Mouse (Mus musculus) hindbrain, embryonic 15.5 days (tissue): ENCODE measurements around the gene Mrgprd. TPM values are rescaled to one million over a fixed set of nuclear protein-coding genes. Genes with fewer than 3 reads are reported as not detected.

Source experiments
- ATAC-seq: fragments of 200-750 bp; cut with Nextera tagmentation; 2 replicates; pipeline ENCODE4 v1.8.0; 2017; ENCODE audit warnings: low read depth, moderate number of reproducible peaks, moderate TSS enrichment; ENCODE audit not compliant: low FRiP score
- H3K27ac ChIP-seq: fragments of 300-500 bp; sonication (generic); replicated peaks from 2 replicates; pipeline ENCODE4 v1.5.1; 2015; ENCODE audit warnings: mild to moderate bottlenecking, inconsistent platforms
- H3K27me3 ChIP-seq: fragments of 300-500 bp; sonication (generic); 2 replicates; pipeline ENCODE4 v1.6.1; 2015; ENCODE audit warnings: control low read depth, inconsistent platforms
- H3K36me3 ChIP-seq: fragments of 300-500 bp; sonication (generic); 2 replicates; pipeline ENCODE4 v1.6.1; 2015; ENCODE audit warnings: control low read depth, inconsistent platforms
- H3K4me1 ChIP-seq: fragments of 300-500 bp; sonication (generic); replicated peaks from 2 replicates; pipeline ENCODE4 v1.6.1; 2015; ENCODE audit warnings: control low read depth, inconsistent platforms
- H3K4me2 ChIP-seq: fragments of 300-500 bp; sonication (generic); 2 replicates; pipeline ENCODE4 v1.6.1; 2015; ENCODE audit warnings: moderate library complexity, mild to moderate bottlenecking, inconsistent platforms
- H3K4me3 ChIP-seq: fragments of 300-500 bp; sonication (generic); 2 replicates; pipeline ENCODE4 v1.5.1; 2015; ENCODE audit warnings: mild to moderate bottlenecking, inconsistent platforms
- H3K9ac ChIP-seq: fragments of 300-500 bp; sonication (generic); 2 replicates; pipeline ENCODE4 v1.6.1; 2015; ENCODE audit warnings: inconsistent platforms
- H3K9me3 ChIP-seq: fragments of 300-500 bp; sonication (generic); 2 replicates; pipeline ENCODE4 v1.6.1; 2016; ENCODE audit warnings: control low read depth, inconsistent platforms
- WGBS: fragments of 180-500 bp; shearing (Covaris S2); methylation state at CpG from one replicate; pipeline ENCODE4 v1.1.7; 2015; 5-methylcytosine and 5-hydroxymethylcytosine counted together
- polyA plus RNA-seq: library from polyadenylated mRNA; unstranded; fragments of >200 nt; fragmentation: Nextera tagmentation; extraction: Ambion mirVana; gene quantifications from 2 replicates; pipeline ENCODE4 v1.2.1, GENCODE M21; 2015

Mrgprd gene
- polyA plus RNA-seq, 1 experiment from 2014 or later = not detected

DNA sequence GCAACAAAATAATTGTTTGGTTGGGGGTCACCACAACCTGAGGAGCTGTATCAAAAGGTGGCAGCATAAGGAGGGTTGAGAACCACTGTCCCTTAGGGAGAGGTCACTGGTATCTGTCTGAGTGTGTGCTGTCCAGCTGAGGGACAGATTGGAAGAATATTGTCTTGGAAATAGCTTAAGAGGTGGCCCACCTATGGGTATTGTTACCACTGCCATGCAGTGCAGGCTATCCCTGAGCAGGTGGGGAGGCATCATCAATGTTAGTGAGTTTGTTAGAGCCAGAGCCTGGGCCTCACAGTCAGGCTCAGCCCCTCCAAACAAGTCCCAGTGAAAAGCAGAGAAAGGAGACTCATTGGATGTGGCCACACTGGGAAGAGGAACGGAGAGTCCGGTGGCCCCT lies 22.8 kb upstream of the Mrgprd start:
- no peak overlapping the region for H3K4me3 ChIP-seq
- no peak for ATAC-seq
- H3K27ac ChIP-seq = no peak overlapping the region
- no peak overlapping the region for H3K9ac ChIP-seq
- H3K36me3 ChIP-seq = no peaks in the 10 kb centered on the region
- 91% methylated on average over 2 of the region's 2 CpGs for WGBS
- no peaks in the 10 kb centered on the region for H3K4me1 ChIP-seq
- H3K9me3 ChIP-seq = no peaks in the 10 kb centered on the region
- H3K27me3 ChIP-seq = no peaks in the 10 kb centered on the region
- no peak overlapping the region for H3K4me2 ChIP-seq

DNA sequence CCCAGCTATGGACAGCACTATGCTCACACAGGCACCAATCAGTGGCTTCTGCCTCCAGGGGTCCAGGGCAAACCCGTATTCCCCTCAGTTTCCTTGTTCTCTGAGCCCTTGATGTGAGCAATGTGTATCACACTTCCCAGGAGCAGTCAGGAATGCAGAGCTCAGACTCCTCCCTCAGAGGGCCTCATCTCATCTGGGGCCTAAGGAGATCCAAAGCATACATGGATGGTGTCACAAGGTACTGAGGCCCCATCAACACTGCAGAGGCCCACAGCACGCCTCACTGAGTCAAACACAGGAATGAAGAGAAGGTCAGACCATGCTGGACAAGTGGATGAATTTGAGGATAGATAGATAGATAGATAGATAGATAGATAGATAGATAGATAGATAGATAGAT lies 21.9 kb upstream of the Mrgprd start:
- Histone ChIP-seq H3K27ac (no peak overlapping the region), H3K9me3 (no peaks in the 10 kb centered on the region), H3K4me2 (no peak overlapping the region), H3K4me1 (no peaks in the 10 kb centered on the region), H3K4me3 (no peak overlapping the region), H3K27me3 (no peaks in the 10 kb centered on the region), H3K36me3 (no peaks in the 10 kb centered on the region), H3K9ac (no peak overlapping the region)
- WGBS = 75% methylated on average over 2 of the region's 2 CpGs
- ATAC-seq = no peak

DNA sequence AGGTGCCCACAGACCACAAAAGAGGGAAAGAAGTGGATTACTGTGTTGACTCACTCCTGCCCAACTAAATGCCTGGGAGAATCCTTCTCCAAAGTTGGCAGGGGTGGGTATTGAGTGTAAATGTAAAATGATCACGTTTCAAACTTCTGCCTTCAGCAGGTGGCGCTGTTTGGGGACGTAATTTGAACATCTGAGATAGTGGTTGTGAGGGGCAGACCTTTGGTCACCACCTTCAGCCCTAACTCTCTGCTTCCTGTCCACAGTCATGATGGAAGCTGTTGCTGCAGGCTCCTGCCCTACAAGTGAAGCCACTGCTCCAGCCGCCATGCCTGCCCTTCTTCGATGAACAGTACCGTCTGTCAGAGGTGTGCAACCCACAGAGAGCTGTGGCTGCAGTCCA lies 20.8 kb upstream of the Mrgprd start:
- Histone ChIP-seq H3K4me3 (no peak overlapping the region), H3K9ac (no peak overlapping the region)
- no peak for ATAC-seq

DNA sequence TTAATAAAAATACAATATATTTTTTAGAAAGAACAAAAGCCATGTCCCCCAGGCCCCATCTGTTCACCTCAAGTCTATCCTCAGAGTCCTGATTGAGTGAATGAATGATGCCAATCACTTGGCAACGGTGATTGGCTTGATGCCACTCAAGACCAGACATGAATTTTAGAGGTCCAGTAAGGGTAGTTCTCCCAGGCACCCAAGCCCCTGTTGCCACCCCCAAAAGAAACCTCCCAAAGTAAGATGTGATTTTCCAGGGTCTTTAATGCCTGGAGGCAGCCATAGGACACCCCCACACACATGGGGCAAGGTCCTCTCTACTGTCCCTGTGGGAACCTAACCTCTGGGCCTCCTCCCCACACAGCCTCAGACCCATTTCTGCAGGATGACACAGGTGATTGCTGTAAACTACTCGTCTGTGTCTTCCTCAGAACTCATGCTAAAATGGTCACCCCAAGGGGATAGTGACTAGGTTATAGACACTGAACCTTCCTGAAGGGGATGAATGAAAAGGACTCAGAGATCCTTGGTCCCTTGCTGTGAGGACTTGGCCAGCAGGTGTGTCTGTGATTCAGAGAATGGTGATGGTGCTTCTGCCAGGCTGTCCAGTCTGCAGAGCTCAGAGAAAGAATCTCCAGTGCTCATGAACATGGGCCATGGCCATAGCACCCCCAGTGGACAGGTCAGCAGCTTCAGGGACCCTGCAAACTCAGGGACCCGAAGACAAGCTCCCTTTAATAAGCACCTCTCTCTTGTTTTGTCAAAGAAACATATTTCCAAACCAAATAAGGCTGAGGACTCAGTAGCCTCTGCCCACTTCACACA lies 15.8 kb upstream of the Mrgprd start:
- H3K4me1 ChIP-seq = peaks cover 7% of the 10 kb centered on the region; the same call in 1 of the 2 replicates
- ATAC-seq = no peak
- H3K36me3 ChIP-seq = no peaks in the 10 kb centered on the region
- no peak overlapping the region for H3K4me2 ChIP-seq
- H3K9me3 ChIP-seq = no peaks in the 10 kb centered on the region
- H3K27me3 ChIP-seq = no peaks in the 10 kb centered on the region
- WGBS = 66% methylated on average over 3 of the region's 3 CpGs
- H3K9ac ChIP-seq = no peak overlapping the region
- H3K4me3 ChIP-seq = no peak overlapping the region
- H3K27ac ChIP-seq = no peak overlapping the region

More for the DNA sequence above, 20.8 kb upstream of the Mrgprd start:
- WGBS = 37% methylated on average over 6 of the region's 6 CpGs
- Histone ChIP-seq H3K27me3 (no peaks in the 10 kb centered on the region), H3K27ac (no peak overlapping the region), H3K4me2 (no peak overlapping the region), H3K9me3 (no peaks in the 10 kb centered on the region), H3K4me1 (no peaks in the 10 kb centered on the region), H3K36me3 (no peaks in the 10 kb centered on the region)

DNA sequence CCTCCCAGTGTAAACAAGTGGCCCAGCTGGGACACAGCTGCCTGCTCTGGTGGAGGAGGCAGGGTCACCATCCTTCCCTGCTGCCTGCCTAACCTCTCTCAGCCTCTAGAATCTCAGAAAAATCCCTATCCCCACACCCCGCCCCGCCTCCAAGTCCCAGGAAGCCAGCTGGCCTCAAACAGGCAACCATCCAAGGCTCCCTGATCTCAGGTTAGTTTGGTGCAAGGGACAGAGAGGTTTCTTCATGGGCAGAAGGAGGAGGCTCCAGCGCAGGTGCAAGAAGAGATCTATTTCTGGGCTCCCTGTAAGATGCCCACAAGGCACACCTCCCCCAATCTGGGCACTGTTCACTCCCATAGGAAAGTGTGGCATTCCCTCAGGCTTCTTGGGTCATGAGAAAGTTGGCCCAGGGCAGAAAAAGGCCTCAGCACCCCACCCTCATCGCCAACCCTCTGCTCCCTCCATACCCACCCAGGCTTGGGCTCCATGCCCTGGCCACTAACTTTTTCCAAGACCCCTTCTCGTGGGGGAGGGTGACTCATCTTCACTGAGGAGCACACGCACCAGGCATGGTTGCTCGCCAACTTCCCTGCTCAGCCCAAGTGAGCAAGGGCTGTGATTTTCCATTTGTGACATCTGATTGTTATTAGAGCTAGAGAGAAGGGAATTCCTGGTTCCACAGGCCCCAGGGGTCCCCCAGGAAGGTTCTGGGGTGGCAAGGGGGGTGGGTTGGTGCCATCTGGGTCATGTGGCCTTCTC lies 14.9 kb upstream of the Mrgprd start:
- WGBS = 71% methylated on average over 7 of the region's 7 CpGs

DNA sequence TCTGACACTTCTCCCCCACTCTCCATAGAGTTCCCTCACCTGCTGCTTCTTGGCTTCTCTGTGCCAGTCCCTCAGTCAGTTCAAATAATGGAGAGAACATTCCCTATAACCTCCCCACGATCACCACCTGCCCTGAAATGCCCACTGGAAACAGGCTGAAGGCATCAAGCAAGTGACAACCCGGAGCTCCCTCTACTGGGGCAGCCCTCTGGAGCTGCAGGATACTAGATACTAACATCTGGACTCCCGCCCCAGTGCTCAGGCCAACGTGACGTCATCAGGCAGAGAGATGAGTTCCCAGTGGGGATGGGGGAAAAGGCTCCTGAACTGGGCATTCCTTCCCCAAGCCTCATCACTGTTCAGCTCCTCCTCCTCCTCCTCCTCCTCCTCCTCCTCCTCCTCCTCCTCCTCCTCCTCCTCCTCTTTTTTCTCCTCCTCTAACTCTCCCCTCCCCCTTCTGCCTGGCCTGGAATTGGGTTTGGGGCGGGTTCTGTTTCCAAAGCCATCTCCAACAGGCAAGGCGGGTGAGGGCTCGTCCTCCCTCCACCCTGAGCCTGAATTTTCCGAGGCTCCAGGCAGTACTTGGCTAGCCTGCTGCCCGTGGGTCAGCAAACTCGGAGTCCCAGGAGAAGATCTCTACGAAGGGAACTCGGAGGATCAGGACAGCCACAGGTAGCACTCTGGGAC lies 14.2 kb upstream of the Mrgprd start, which contains the start of gene Mrgprf:
TSS of gene Mrgprf (plus strand) at position 508 of the 687 bp plus-strand sequence.
- Histone ChIP-seq H3K27me3 (no peaks in the 10 kb centered on the region), H3K4me2 (no peak within 1 kb of the TSS), H3K4me1 (peaks cover 7% of the 10 kb centered on the region; the same call in 1 of the 2 replicates), H3K9me3 (no peaks in the 10 kb centered on the region), H3K27ac (no peak within 1 kb of the TSS), H3K36me3 (no peaks in the 10 kb centered on the region), H3K4me3 (no peak within 1 kb of the TSS), H3K9ac (no peak within 1 kb of the TSS)
- no peak for ATAC-seq
- 35% methylated on average over 12 of the region's 13 CpGs for WGBS

More for the DNA sequence above, 14.9 kb upstream of the Mrgprd start:
- H3K9me3 ChIP-seq = no peaks in the 10 kb centered on the region
- H3K4me2 ChIP-seq = no peak overlapping the region
- ATAC-seq = no peak
- H3K27ac ChIP-seq = no peak overlapping the region
- no peak overlapping the region for H3K9ac ChIP-seq
- H3K4me1 ChIP-seq = peaks cover 7% of the 10 kb centered on the region; the same call in 1 of the 2 replicates
- H3K4me3 ChIP-seq = no peak overlapping the region
- H3K27me3 ChIP-seq = no peaks in the 10 kb centered on the region
- no peaks in the 10 kb centered on the region for H3K36me3 ChIP-seq

DNA sequence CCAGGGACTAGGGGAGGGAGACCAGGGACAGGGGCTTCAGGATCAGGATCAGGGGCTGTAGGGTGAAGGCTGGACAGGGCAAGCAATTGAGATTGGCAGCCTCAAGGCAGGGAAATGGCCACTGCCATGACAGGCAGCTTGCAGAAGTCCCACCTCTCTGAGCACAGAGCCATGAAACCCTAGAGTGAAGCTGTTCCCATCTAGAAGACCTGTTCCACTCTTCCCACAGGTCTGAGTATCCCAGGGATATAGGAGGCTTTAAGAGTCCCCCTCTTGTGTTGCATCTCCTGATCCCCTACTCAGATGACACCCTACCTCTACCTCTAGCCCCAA lies 13.7 kb upstream of the Mrgprd start:
- Histone ChIP-seq H3K9me3 (no peaks in the 10 kb centered on the region), H3K27me3 (no peaks in the 10 kb centered on the region), H3K27ac (no peak overlapping the region), H3K4me2 (no peak overlapping the region), H3K4me1 (peaks cover 7% of the 10 kb centered on the region; the same call in 1 of the 2 replicates), H3K9ac (no peak overlapping the region), H3K36me3 (no peaks in the 10 kb centered on the region), H3K4me3 (no peak overlapping the region)
- no peak for ATAC-seq

DNA sequence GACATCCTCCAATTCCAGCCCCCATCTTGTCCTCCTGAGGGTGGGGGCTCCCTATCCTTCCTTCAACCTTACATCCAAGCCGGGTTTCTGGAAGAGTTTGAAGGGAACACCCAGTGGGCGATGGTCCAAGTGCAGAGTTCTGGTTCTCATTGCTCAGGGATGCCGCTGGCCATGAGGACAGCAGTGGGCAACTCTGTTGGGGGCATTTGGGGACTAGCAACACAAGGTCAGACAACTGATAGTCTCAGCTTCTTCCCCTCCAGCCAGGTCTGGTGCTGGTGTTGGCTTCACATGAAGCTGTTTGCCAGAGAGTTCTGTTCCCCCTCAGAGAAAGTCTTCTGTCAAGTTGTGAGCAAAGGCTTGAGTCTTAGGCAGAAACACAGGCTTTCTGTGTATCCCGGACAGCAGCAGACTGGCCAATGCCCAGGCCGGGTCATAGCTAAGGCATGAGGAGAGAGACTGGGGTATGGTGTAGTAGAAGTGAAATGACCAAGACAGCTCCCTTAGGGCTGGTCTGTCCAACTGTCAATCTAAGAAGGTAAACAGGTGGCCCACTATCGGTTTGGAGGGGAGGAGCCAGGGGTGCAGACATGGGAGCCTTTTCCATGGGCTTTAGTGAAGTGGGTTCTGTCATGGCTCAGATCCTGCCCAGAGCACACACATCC lies 13.2 kb upstream of the Mrgprd start:
- H3K4me3 ChIP-seq = no peak overlapping the region
- no peaks in the 10 kb centered on the region for H3K36me3 ChIP-seq
- 88% methylated on average over 6 of the region's 6 CpGs for WGBS
- no peak overlapping the region for H3K4me2 ChIP-seq
- no peak overlapping the region for H3K27ac ChIP-seq
- H3K4me1 ChIP-seq = peaks cover 7% of the 10 kb centered on the region; the same call in 1 of the 2 replicates
- H3K9ac ChIP-seq = no peak overlapping the region
- ATAC-seq = no peak
- no peaks in the 10 kb centered on the region for H3K9me3 ChIP-seq
- no peaks in the 10 kb centered on the region for H3K27me3 ChIP-seq

DNA sequence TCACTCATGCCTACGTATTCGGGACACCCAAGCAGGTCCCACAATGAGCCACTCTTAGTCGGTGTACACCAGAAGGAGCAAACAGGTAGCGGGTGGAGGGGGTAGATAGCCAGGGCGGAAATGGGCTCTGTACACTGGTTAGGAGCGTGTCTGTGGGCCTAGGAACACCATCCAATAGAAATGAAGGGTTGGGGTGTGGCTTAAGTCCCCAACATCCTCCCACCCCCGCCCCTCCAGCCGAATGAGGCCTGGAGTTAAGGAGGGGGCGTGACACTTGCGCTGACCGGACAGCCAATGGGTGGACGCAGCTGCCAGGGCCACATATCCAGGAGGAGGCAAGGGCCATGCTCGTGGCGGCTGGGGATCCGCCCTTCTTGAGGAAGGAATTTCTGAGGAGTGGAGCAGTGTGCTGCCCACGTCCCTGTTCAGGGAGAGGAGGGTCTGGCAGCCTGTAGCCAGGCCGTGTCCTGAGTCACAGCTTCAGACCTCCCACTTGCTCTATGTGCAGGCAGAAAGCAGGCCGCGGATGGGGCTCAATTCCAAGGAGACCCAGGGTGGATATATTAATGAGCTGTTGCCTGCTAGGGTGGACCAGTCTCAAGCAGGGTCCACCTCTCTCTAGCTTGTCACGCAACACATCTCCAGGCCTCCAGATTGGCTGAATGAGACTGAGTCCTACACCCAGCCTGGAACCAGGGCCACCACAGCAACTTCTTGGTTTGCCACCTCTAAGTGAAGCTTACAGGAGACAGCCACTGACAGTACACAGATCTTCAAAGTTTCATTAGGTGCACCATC lies 11.9 kb upstream of the Mrgprd start:
- H3K4me1 ChIP-seq = peaks cover 7% of the 10 kb centered on the region; the same call in 1 of the 2 replicates
- no peaks in the 10 kb centered on the region for H3K9me3 ChIP-seq
- peak overlapping the region; percentile 21 for H3K4me3 ChIP-seq
- peak overlapping the region; percentile 25; the same call in 1 of the 2 replicates for H3K9ac ChIP-seq
- 6% methylated on average over 20 of the region's 20 CpGs for WGBS
- H3K4me2 ChIP-seq = peak overlapping the region; percentile 51
- H3K27ac ChIP-seq = no peak overlapping the region
- H3K27me3 ChIP-seq = no peaks in the 10 kb centered on the region
- no peaks in the 10 kb centered on the region for H3K36me3 ChIP-seq
- peak; percentile 88 for ATAC-seq

DNA sequence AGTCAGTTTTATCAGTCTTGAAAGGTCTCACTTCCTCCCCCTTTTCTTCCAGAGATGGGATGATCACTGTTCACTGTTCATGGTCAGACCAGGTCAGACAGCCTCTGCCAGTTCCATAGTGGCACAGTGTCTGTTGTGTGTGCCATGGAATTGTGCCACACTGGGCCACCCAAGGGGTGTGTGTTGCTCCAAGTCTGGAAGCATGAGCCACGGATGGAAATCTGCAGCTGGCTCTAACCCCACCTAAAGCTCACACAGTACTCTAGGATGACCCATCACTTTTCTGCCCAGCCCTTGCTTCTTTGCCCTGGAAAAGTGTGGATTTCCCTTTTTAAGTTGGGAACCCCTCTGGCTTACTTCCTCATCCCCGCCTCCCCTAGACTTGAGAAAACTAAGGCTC lies 10.5 kb upstream of the Mrgprd start:
- Histone ChIP-seq H3K4me3 (no peak overlapping the region), H3K4me2 (no peak overlapping the region), H3K9me3 (no peaks in the 10 kb centered on the region), H3K9ac (no peak overlapping the region), H3K36me3 (no peaks in the 10 kb centered on the region), H3K27me3 (no peaks in the 10 kb centered on the region), H3K27ac (no peak overlapping the region), H3K4me1 (peaks cover 7% of the 10 kb centered on the region; the same call in 1 of the 2 replicates)
- no peak for ATAC-seq
- 82% methylated on average over 2 of the region's 2 CpGs for WGBS

DNA sequence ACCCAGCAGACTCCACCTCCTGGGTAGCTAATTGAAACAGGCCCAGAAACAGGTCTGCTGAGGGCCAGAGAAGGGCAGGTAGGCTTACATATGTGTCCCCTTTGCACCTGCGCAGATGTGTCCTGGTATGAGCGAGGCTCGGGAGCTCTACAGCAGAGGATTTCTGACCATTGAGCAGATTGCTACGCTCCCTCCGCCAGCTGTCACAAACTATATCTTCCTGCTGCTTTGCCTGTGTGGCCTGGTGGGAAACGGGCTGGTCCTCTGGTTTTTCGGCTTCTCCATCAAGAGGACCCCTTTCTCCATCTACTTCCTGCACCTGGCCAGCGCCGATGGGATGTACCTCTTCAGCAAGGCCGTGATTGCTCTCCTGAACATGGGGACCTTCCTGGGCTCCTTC lies 7.0 kb upstream of the Mrgprd start:
- H3K36me3 ChIP-seq = no peaks in the 10 kb centered on the region
- no peaks in the 10 kb centered on the region for H3K9me3 ChIP-seq
- H3K4me2 ChIP-seq = no peak overlapping the region
- H3K4me3 ChIP-seq = no peak overlapping the region
- H3K4me1 ChIP-seq = peaks cover 4% of the 10 kb centered on the region; the same call in 1 of the 2 replicates
- WGBS = 92% methylated on average over 10 of the region's 10 CpGs
- no peak for ATAC-seq
- no peaks in the 10 kb centered on the region for H3K27me3 ChIP-seq
- H3K9ac ChIP-seq = no peak overlapping the region
- no peak overlapping the region for H3K27ac ChIP-seq
